Mouse (Mus musculus): ENCODE measurements around the gene Rgs21. TPM values are rescaled to one million over a fixed set of nuclear protein-coding genes. Genes with fewer than 3 reads are reported as not detected.
A peak's percentile ranks its signal among the peaks of the same experiment; 100 is the strongest.

The Rgs21 gene
- not detected for total RNA-seq (2021)
- long read RNA-seq, experiment 1, result 0 reads
- long read RNA-seq, experiment 2, result 0 reads

- Histone ChIP-seq H3K4me3 (no peak within 1 kb of the TSS), H3K27ac (no peak within 1 kb of the TSS)
- TF ChIP-seq CTCF (conservative IDR thresholded peaks at IDR 0.05), result no peak
- DNase-seq (ENCODE audit: low spot score in 2 of 2), result no peak
Measured at GRCm38 (mm10) chr1:144567567-144567966, at the start of gene Rgs21. Gene Rgs21, minus strand, starts transcription at chr1:144567667.

GRCm38 (mm10) chr1:144604071-144604470 lies 36.6 kb upstream of the Rgs21 start:
- no peak overlapping the region for H3K4me3 ChIP-seq
- no peak for TF ChIP-seq CTCF (conservative IDR thresholded peaks at IDR 0.05)
- H3K27ac ChIP-seq, result no peak overlapping the region
- no peak for DNase-seq (ENCODE audit: low spot score in 2 of 2)

GRCm38 (mm10) chr1:144602987-144603386 lies 35.5 kb upstream of the Rgs21 start:
- Histone ChIP-seq H3K4me3 (no peak overlapping the region), H3K27ac (no peak overlapping the region)
- TF ChIP-seq CTCF (conservative IDR thresholded peaks at IDR 0.05), result no peak
- peak in 1 of 2 experiments; percentile 12 for DNase-seq (ENCODE audit: low spot score in 2 of 2)

- no peak for DNase-seq (ENCODE audit: low spot score in 2 of 2)
- Histone ChIP-seq H3K27ac (no peak overlapping the region), H3K4me3 (no peak overlapping the region)
- TF ChIP-seq CTCF (conservative IDR thresholded peaks at IDR 0.05), result no peak
Measured at GRCm38 (mm10) chr1:144579321-144579720, 11.9 kb upstream of the Rgs21 start.

- Histone ChIP-seq H3K27ac (no peak overlapping the region), H3K4me3 (no peak overlapping the region)
- TF ChIP-seq CTCF (conservative IDR thresholded peaks at IDR 0.05), result peak; percentile 78
- DNase-seq (ENCODE audit: low spot score in 2 of 2), result no peak
Measured at GRCm38 (mm10) chr1:144572972-144573371, 5.5 kb upstream of the Rgs21 start.

- no peak for TF ChIP-seq CTCF (conservative IDR thresholded peaks at IDR 0.05)
- DNase-seq (ENCODE audit: low spot score in 2 of 2), result no peak
- no peak overlapping the region for H3K27ac ChIP-seq
- no peak overlapping the region for H3K4me3 ChIP-seq
Measured at GRCm38 (mm10) chr1:144569905-144570304, 2.4 kb upstream of the Rgs21 start.

GRCm38 (mm10) chr1:144545142-144545541 lies 22.3 kb downstream of the Rgs21 start:
- no peak for DNase-seq (ENCODE audit: low spot score in 2 of 2)
- Histone ChIP-seq H3K4me3 (no peak overlapping the region), H3K27ac (no peak overlapping the region)
- TF ChIP-seq CTCF (conservative IDR thresholded peaks at IDR 0.05), result no peak

- DNase-seq (ENCODE audit: low spot score in 2 of 2), result peak in 1 of 2 experiments; percentile 0
Measured at GRCm38 (mm10) chr1:144544497-144544961, 22.9 kb downstream of the Rgs21 start.

GRCm38 (mm10) chr1:144531746-144532145 lies 35.7 kb downstream of the Rgs21 start:
- no peak for DNase-seq (ENCODE audit: low spot score in 2 of 2)
- Histone ChIP-seq H3K27ac (no peak overlapping the region), H3K4me3 (no peak overlapping the region)
- TF ChIP-seq CTCF (conservative IDR thresholded peaks at IDR 0.05), result no peak

More at GRCm38 (mm10) chr1:144544497-144544961, 22.9 kb downstream of the Rgs21 start:
- Histone ChIP-seq H3K4me3 (no peak overlapping the region), H3K27ac (no peak overlapping the region)
- no peak for TF ChIP-seq CTCF (conservative IDR thresholded peaks at IDR 0.05)

GRCm38 (mm10) chr1:144517878-144518426 lies 49.5 kb downstream of the Rgs21 start:
- Histone ChIP-seq H3K4me3 (no peak overlapping the region), H3K27ac (no peak overlapping the region)
- TF ChIP-seq CTCF (conservative IDR thresholded peaks at IDR 0.05), result no peak
- DNase-seq (ENCODE audit: low spot score in 2 of 2), result peak; percentile 16 to 18

- H3K4me3 ChIP-seq, result no peak overlapping the region
- no peak overlapping the region for H3K27ac ChIP-seq
- TF ChIP-seq CTCF (conservative IDR thresholded peaks at IDR 0.05), result no peak
- DNase-seq (ENCODE audit: low spot score in 2 of 2), result peak in 1 of 2 experiments; percentile 2
Measured at GRCm38 (mm10) chr1:144502241-144502640, 65.2 kb downstream of the Rgs21 start.

GRCm38 (mm10) chr1:144500423-144500822 lies 67.0 kb downstream of the Rgs21 start:
- TF ChIP-seq CTCF (conservative IDR thresholded peaks at IDR 0.05), result no peak
- no peak for DNase-seq (ENCODE audit: low spot score in 2 of 2)
- Histone ChIP-seq H3K4me3 (no peak overlapping the region), H3K27ac (no peak overlapping the region)

GRCm38 (mm10) chr1:144499719-144500118 lies 67.7 kb downstream of the Rgs21 start:
- TF ChIP-seq CTCF (conservative IDR thresholded peaks at IDR 0.05), result no peak
- DNase-seq (ENCODE audit: low spot score in 2 of 2), result no peak
- no peak overlapping the region for H3K27ac ChIP-seq
- H3K4me3 ChIP-seq, result no peak overlapping the region

- Histone ChIP-seq H3K4me3 (no peak overlapping the region), H3K27ac (no peak overlapping the region)
- no peak for TF ChIP-seq CTCF (conservative IDR thresholded peaks at IDR 0.05)
- no peak for DNase-seq (ENCODE audit: low spot score in 2 of 2)
Measured at GRCm38 (mm10) chr1:144498725-144499124, 68.7 kb downstream of the Rgs21 start.

Measured in layer of hippocampus, adult 2 months (tissue).